Mouse (Mus musculus): ENCODE results near the gene Aff2.

The Aff2 gene

DNA sequence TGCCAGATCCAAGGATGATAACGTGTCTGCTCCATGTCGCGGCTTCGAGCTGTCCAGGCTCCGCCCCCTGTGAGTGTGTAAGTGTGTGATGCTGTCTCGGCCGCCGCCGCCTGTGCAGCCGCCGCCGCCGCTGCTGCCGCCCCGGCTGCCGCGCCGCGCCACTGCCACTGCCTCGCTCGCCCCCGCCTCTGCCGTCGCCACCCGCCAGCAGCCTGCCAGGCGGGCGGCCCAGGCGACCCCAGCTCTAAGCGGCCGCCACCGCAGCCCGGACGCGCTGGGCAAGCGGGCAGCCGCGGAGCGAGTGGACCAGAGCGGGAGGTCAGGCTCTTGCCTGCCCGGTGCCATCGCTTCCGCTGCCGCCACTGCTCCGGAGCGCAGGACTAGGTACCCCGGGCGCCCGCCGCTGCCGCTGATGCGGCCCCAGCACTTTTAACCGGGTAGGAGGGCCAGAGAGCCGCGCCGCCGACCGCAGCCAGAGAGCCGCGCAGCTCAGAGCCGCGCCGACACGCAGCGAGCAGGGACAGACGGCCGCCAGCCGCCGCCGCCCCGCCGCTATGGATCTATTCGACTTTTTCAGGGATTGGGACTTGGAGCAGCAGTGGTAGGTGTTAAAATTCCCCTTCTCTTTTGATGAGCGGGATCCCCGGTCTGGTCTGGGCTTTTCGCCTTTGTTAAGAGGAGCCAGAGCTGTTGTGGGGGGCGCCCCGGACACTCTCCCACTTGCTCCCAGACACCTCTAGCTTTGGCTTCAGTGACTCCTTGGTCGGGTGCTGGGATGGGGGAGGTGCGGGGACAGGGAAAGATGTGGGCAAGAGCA lies at the start of gene Aff2:
Gene Aff2, plus strand, starts transcription at position 57 of the 817 bp plus-strand sequence.
- DNase-seq (ENCODE audit: low read depth) = no peak

- no peak for DNase-seq (ENCODE audit: low read depth)
Measured at GRCm38 (mm10) chrX:69337296-69337695, 22.8 kb upstream of the Aff2 start.

- DNase-seq (ENCODE audit: low read depth) = no peak
Measured at GRCm38 (mm10) chrX:69355621-69356020, 4.5 kb upstream of the Aff2 start.

GRCm38 (mm10) chrX:69359360-69359759 lies 734 bp upstream of the Aff2 start:
- DNase-seq (ENCODE audit: low read depth) = no peak

DNA sequence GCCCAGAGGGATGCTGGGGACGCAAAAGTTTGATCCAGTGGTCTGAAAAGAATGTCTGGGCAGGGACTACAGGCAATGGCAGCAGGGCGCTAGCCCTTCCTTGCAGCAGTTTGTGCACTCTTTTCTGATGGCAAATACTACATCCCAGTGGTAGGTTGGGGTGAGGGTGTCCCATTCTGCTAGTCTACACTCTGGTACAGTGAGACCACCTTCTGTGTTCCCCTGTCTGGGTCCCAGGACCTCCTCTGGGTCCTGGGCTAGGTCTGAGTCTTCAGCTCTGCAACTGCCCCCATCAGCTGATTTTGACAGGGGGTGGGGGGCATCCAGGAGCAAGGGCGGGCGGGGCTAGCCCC lies 233 bp upstream of the Aff2 start:
- DNase-seq (ENCODE audit: low read depth) = no peak

- no peak for DNase-seq (ENCODE audit: low read depth)
Measured at GRCm38 (mm10) chrX:69361055-69361558, 1.0 kb downstream of the Aff2 start.

- DNase-seq (ENCODE audit: low read depth) = no peak
Measured at GRCm38 (mm10) chrX:69364198-69364597, 4.1 kb downstream of the Aff2 start.

DNA sequence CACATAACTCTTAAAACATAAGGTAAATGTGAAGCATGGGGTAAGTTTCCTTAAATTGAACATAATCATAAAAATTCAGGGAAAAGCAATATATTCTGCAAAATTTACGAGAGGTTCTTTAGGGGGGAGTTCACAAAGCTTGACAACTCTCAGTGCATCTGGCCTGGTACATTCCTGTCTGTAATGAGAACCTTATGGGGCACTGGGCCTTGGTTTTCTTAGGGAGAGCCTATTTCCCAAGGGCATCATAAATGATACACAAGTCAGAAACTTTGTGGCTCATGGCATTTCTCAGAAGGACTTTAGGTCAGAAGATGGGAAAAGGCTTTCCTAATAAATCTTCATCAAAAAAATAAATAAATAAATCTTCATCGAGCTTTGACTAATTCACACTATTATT lies 13.2 kb downstream of the Aff2 start:
- DNase-seq (ENCODE audit: low read depth) = no peak

DNA sequence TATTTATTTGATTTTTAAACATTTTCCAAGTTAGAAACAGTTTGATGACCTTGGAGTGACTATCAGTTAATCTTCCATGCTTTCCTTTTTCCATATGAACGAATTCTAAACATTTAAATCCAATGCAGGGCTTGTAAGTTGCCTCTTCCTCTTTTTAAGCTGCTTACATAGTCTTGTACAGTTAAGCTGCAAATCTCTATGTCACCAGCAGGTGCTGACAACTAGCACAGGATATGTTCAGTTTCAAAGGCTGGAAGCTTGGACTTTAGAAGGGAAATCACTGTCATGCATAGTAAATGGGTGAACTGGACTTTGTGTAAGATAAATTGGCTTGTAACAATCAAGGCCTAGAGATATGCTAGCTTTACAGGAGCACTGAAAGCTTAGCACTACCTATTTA lies 29.6 kb downstream of the Aff2 start:
- no peak for DNase-seq (ENCODE audit: low read depth)

- no peak for DNase-seq (ENCODE audit: low read depth)
Measured at GRCm38 (mm10) chrX:69415043-69415442, 54.9 kb downstream of the Aff2 start.

- no peak for DNase-seq (ENCODE audit: low read depth)
Measured at GRCm38 (mm10) chrX:69438422-69438821, 78.3 kb downstream of the Aff2 start.

DNA sequence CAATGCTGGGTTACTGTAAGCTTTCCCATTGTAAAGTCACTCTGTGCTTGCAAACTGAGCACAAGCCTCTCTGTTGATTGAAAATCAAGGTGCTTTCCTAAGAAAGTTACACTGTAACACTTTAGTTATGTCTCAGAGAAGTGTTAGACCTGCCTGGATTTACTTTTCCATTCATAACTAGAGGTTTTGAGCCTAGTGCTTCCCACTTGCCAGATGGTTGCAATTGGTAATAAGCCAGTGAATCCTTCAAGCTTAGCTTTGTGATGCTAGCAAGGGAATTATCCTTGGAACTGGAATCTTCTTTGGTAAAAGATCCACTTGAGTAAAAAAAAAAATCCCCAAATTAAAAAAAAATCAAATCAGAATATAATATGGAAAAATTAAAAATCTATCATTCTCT lies 81.8 kb downstream of the Aff2 start:
- DNase-seq (ENCODE audit: low read depth) = no peak

DNA sequence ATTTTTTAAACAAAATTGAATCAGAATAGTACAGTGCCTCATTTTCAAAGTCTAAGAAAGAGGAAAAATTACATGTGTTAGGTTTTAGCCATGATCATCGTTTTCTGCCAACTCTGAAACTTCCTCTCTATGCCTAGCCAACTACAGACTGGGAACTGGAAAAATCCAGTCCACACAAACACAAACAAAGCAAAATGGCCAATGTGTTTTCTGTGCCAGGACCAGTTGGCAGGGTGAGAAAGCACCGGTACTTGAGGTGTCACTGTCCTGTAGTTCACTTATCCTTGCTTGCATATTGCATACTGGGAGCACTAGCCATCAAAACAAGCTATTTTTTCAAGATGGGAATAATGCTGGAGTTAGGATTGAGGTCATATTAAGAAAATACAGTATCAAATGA lies 100.8 kb downstream of the Aff2 start:
- no peak for DNase-seq (ENCODE audit: low read depth)

DNA sequence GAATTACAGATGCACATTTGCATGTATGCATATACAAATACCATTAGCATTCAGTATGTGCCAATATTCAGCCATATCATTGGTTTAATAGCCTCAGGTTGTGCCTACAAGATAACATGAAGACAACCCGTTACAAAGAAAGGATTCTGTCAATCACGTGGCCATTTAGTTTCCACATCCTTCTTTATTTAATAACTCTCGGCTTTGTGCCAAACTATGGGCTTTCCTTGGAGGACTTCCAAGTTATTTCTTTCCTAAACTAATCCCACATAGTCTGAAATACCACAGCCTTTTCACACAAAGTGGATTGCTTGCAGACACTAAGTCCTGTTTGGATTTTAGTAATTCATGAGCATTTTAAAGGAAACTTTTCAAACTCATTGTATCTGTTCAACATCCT lies 142.0 kb downstream of the Aff2 start:
- peak; percentile 1 for DNase-seq (ENCODE audit: low read depth)

DNA sequence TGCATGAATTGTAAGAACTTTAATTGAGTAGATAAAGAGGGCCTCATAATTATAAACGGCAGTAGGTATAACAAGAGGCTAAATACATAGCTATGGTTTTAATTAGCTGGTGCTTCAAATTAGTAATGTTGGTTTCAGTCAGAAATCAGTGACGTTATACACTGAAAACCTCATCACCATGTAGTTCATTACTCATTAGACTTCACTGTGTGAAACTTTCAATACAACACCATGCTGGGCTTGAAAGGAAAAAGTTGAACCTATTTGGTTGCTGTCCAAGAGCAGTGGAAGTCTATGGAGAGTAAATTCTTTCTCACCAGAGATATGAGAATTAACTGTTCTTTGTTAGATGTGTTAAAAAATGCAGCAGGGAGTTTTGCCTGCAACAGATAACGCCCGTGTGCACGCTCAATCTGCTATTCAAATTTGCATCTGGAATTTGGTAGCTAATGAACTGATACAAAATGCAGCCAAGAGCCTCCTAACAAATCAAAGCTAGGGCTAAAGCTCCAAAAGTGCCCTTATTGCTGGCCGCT lies 158.0 kb downstream of the Aff2 start:
- no peak for DNase-seq (ENCODE audit: low read depth)

DNA sequence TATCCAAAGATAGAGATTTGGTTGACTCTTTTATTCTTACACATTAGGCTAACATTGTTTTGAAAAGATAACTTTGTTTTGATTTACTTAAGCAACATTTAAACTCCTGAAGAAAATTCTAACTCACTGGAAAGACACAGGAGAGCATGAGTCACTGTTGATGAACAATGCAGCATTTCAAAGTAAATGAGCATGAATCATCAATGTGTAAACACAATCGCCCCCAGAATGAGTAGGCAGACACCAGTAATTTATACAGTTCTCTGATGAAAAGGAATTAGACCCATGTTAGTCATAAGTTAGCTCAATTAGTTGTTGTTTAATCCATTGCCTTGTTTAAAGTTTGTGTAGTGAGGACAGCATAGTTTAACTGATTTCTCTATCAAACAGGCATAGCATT lies 180.7 kb downstream of the Aff2 start:
- no peak for DNase-seq (ENCODE audit: low read depth)

DNA sequence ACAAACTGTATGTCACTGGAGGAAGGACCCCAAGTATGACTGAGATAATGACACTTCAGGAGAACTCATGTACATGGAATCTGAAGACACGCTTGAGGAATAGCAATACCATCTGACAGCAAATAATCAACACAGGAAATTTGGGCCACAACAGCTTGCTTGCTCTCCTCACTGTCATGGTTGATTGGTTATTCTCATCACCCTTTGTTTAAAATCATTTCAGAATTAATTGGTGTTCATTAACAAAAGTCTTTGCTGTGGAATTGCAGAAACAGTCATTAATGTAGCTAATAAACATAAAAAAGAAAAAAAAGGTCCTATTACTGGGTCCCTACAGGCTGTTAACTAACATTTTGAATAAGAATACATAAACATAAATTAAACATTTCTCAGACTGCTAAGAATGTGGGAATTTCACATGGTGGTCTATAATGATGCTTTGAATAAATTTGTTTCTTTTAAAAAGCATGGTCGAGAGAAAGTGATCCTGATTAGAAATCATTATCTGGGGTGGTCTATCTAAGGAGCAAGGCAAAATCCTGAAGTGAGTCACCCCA lies 219.9 kb downstream of the Aff2 start:
- no peak for DNase-seq (ENCODE audit: low read depth)

DNA sequence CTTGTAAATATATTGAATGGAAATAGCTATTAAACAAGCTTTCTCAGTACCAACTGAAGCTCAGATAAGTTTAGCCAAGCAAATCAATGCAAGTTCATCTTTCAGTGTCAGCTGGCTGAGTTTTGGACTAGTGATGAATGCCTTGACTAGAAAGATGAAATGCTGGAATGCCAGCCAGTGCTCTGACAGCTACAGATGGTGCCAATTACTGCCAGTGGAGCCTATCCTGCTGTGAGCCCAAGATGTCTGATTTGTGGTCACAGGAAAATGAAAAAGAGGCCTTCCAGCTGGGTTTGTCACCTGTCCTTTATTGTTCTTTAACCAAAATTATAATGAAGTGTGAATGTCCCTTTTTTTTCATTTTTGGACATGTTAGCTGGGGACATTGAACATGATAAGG lies 248.7 kb downstream of the Aff2 start:
- DNase-seq (ENCODE audit: low read depth) = no peak

DNA sequence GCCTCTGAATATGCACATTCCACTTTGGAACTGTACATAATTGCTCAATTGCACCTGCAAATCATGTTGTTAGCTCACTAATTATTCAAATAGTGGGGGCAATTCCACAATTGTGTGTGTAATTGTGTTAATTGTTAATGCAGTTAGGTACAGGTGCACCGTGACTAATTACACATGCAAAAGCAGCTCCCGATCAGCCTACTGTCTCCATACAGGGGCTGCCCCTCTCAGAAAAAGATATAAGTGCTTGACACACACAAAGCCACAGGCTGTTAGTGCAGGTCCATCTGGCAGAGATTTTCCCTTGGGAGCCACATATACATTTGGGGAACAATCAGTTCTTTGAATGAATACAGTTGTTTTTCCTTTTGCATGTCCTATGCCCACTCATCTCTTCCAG lies 302.9 kb downstream of the Aff2 start:
- DNase-seq (ENCODE audit: low read depth) = no peak

GRCm38 (mm10) chrX:69666145-69666677 lies 306.1 kb downstream of the Aff2 start:
- no peak for DNase-seq (ENCODE audit: low read depth)

DNA sequence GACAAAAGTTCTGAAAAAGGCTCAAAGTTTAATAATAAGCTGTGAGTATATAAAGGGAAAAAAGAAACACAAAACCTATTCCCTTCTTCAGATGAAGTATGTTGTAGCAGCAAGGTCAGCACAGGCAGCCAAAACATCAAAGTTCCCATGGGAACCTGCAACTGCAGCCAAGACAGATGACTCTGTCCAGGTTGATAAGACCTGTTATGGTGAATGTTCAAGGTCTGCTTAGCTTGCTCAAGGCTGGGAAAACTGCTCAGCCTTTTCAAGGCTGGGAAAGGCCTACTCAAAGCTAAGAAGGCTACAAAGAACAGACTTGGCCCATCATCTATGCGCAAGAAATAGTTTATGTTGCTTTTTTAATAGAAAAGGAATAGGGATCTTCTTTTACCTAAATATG lies 315.6 kb downstream of the Aff2 start:
- DNase-seq (ENCODE audit: low read depth) = no peak

- no peak for DNase-seq (ENCODE audit: low read depth)
Measured at GRCm38 (mm10) chrX:69698840-69699239, 338.7 kb downstream of the Aff2 start.

GRCm38 (mm10) chrX:69738972-69739371 lies 378.9 kb downstream of the Aff2 start:
- DNase-seq (ENCODE audit: low read depth) = no peak

Measured in NIH3T3 (cell line).